Mouse (Mus musculus) embryo, embryonic 11.5 days (tissue): ENCODE results near the gene Ryr1.

Experiments
- DNase-seq: peaks from one replicate; pipeline ENCODE4 v3.0.0-alpha.2; 2012; ENCODE audit warnings: low read depth, low spot score

Gene Ryr1

DNA sequence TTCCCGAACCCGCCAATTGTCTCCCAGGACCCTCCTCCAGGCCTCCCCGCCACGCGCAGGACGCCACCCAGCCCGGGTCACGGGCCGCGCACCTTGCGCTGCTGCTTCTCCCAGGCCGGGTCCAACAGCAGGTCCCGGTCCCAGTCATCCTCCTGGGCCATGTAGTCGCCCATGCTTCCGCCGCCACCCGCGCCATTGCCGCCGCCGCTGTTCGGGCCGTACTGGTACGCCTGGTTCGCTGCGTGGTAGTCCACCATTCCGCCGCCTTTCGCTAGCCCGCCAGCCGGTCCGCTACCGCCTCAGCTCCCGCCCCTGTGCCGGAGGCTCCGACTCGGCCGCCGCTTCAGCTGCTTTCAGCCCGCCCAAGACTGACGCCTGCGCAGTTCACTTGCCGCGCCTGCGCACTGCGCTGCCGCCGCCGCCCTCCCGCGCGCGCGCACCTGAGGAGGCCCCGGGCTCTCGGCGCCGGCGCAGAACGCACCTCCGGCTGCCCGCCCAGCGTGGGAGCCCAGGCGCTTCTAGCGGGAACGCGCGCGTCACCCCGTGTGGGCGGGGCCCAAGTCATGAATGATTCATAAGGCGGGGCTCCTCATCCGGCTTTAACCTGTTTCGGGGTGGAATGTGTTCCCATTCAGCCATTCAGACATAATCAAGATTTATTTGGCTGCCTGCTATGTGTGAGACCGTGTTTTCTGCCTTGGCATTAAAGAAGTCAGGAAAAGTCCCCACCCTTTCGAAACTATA lies 162.9 kb downstream of the Ryr1 start, which contains the start of gene Actn4:
Actn4 (minus strand) TSS at position 414 of the 744 bp plus-strand sequence.
- DNase-seq: peak; percentile 98

DNA sequence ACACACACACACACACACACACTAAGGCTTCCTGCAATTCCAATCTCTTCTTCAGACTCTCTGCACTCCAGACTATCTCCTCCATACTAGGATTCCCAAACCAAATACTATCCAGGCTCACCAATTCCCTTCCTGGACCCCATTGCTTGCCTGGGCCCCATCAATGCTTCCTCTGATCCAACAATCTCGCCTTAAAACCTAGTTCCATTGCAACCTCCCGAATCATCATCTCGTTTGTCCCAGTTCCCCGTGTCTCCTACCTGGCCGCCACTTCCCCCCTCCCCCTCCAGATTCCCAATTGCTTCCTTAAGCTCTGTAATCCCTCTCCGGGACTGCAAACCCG lies 163.4 kb downstream of the Ryr1 start:
- no peak for DNase-seq

DNA sequence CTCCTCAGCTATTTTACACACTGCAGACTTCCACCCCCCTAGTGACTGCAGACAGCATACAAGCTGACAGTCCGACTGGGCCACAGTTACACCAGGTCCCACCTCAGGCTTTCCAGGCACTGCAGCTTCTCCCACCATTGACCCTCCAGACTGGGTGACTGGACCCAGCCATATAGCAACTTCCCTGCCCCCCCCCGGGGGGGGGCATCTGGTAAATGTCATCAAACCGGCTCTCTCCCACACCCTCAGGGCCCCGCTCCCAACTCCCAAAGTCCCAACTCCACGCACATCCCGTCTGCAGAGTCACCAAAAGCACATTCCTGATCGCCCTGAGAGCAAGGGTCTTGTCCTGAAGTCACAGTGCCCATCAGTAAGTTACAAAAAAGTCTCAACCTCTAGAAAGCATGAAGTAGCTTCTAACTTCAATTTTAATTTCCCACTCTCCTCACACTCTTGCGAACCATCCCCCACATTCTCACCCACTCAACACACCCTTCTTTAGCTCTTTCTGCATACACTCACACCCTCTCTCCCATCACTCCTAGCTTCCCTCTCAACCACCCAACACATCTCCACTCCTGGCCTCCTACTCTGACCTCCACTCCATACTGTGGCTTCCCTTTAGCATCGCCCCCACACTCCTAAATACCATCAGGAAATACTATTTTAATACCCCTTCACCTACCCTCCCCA lies 164.5 kb downstream of the Ryr1 start:
- no peak for DNase-seq

DNA sequence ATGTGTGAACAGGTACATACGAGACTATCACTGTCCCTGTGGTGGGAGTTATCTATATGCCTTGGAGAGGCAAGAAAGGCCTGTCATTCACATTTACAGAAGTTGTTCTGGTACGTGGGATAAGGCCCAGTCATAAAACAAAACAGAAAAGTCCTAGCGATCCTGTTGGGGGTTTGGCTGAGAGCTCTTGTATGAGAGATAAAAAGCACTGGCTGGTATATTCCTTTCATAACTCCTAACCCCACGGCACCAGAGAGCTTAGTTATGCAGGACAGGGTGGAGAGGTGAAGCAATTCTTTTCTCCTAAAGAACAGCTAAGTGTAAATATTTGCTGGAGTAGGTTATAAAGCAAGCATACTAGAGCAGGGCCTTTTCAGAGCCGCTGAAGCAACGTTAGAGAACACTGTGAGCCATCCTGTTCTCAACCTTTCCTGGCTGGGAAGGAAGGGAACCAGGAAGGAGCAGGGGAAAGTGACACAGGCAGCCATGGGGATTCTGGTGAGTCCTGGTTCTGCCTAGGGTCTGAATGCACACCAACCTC lies 165.4 kb downstream of the Ryr1 start:
- DNase-seq: no peak

DNA sequence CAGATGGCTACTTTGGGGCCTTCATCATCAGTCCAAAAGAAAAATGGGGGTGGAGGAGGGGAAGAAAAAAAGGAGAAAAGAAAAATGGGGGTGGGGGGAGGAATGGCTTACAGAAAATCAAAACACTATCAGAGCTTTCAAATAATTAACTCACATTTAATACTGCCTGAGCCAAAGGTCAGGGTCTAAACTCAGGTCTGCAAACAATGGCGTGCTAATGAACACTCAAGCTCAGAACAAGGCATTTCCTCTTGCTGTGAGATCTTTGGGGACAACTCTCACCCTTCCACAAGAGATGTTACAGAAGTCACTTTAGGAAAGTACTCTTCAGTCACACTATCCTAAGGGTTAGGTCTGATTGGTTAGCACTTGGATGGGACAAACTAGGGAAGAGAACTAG lies 166.2 kb downstream of the Ryr1 start:
- no peak for DNase-seq

DNA sequence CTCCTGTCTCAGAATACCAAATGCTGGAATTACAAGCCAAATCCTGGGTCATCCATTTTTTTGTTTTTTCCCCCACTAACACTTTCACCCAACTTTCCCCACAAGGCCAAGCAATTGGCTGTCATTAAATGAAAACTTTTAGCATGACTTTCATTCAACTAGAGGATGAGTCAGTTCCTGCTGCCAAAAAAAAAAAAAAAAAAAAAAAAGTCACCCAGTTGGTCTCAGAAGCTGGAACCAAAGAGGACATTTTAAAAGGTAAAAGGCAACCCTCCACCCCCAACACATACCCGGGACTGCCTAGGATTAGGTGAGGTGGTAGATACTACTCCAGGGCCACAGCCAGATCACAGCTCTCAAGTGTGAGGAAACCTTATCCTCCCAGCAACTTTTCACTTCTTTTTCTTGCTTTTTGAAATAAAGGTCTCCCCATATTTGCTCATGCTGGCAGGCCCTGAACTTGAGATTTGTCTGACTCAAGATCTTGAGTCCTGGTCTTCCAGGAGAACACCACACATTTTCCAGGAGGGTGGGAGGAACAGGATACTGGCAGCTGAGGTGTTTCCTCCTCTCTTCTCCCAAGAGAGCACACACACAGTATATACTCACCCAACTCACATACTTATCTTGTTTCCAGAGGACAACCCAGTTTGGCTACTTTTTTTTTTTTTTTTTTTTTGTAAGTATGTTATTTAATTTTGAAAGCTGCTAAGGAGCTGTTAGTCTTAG lies 166.8 kb downstream of the Ryr1 start:
- no peak for DNase-seq

DNA sequence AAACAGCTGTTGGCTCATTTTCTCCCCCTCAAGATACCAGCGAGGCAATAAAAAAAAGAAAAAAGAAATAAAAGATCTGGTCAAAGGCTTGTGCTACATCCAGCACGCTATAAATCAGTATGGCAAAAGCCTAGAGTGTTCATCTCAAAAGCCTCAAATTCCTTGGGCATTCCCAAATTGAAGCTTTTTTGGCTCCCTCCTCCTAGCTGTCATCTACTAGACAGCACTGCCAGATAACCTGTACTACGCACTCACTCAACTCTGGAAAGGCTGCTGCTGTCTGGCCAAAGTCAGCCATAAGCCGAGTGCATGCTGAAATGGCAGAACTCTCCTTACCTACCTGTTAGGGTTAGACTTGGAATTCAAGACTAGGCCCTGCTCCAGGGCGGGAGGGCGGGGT lies 167.7 kb downstream of the Ryr1 start:
- DNase-seq: no peak

DNA sequence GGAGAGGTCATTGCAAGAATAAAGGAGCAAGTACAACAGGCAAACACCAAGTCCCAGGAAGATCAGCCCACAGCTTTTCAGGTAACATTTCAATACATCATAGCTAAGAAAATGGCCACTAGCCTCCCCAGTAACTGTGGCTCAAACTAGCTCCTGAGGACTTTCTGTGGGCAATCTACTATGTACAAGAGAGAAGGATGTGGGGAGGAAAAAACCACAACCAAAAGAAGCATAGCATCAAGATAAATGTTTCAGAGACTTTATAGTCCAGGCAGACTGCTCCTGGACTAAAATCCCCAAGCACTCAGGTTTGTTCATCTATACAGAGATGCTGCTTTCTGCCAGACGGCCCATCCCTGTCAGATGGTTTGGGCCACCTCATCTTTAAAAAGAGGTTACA lies 168.7 kb downstream of the Ryr1 start:
- DNase-seq: no peak

DNA sequence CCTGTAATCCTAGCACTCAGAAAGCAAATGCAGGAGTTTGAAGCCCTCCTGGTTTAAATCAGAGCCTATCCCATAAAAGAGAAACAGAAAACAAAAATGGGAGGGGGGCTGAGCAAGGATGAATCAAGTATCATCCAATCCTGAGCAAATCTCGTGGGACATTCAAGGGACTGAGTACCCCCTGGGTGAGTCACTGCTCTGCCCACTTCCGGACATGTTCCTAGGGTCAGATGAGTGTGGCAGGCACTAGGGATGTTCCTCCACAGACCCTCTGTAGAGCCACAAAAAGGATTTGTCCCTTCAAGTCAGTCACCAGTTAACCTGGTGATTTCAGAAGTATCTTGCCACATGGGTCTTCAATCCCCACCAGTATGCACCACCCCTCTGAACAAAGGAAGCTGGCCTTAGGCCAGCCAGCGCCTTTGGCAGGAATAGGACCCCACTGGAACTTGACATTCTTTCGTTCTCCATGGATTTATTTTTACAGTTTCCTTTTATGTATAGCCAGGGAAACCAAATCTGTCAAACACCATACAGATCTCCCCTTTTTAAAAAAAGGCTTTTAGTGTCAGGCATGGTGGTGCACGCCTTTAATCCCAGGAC lies 169.6 kb downstream of the Ryr1 start:
- no peak for DNase-seq

DNA sequence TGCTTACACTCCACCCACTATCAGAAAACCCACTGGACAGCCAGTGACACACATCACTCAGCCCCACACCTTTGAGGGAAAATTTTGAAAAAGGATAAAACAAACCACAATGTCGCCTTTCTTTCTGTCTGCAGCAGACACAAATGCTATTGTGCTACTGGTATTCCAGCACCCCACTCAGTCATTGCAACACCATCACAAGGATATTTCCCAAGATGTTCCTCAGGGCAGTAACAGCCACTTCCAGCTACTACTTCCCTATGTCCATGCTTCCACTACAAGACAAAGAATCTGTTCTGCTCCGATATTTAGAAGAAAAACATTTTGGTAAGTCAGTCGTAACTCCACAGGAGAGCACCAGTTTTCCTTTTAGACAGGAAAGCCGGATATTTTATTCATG lies 170.2 kb downstream of the Ryr1 start:
- no peak for DNase-seq

DNA sequence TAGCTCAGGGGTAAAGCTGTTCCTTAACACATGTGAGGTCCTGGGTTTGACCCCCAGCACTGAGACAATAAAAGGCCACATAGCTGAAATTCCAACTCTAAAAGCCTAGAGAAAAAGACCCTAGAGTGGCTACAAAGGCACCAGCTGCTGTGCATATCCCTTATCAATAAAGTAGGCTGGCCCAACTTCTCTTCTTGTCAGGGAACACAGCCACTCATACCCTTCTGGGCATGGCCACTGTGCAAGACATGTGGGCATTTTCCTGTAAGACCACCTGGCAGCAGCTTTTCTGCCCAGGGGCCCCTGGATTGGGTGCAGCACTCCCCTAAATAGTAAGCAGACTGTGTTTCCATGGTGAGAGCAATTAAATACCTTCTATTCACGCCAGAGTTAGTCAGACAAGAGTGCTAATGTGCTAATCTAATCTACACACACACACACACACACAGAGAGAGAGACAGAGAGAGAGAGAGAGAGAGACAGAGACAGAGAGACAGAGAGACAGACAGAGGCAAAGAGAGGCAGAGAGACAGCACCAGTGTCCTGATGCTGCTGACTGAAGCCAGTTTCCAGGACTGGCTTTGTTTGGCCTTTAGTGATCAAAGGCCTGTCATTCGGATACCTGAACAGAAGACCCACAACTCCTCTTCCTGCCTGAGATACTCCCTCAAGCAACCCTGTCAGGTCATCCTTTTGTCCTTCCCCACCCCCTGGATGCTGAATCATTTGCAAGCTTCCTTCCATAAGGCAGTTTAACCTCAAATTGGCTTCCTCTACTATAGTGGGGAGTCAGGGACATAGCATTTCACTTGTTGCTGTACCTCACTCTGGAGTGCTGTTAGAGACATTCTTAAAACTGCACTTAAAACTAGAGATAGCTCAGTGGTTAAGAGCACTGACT lies 171.3 kb downstream of the Ryr1 start:
- DNase-seq: no peak
